Mouse (Mus musculus) CD4-positive, CD25-positive, alpha-beta regulatory T cell, adult 4 months (primary cell): ENCODE measurements around the gene Nt5c3. TPM values are rescaled to one million over a fixed set of nuclear protein-coding genes. Genes with fewer than 3 reads are reported as not detected.
"Not testable (repeated sequence)": the region's sequence is repeated elsewhere in the genome, so short reads cannot be mapped to it uniquely, and the experiment has no call there.

Source experiments
- ATAC-seq: one replicate; pipeline ENCODE4 v1.8.0; 2017
- polyA plus RNA-seq, 2 experiments: library from polyadenylated mRNA; unstranded; fragments of 100-300 nt; shearing (Covaris generic); gene quantifications; one replicate each; pipeline ENCODE4 v1.2.1; 2017

The Nt5c3 gene
- polyA plus RNA-seq, 2 experiments from 2014 or later, result 57.3 to 63.7 TPM

DNA sequence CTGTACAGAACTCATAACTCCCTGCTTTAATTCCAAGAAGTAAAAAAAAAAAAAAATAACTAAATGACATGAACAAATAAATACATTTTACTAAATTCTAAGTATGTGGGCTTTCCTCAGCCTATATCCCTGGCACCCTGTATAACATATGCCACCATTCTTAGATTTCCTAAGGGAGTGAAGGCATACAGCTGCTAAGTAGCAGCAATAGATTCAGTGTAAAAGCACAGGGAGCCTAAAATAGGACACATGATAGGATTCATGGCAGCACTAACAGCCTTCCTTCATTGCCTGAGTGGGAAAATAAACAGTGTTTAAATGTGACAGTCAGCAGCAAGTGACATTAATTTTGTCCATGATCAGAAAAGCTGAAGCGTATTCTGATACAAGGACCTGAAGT, 19.4 kb downstream of the Nt5c3 start:
- ATAC-seq, result no peak

DNA sequence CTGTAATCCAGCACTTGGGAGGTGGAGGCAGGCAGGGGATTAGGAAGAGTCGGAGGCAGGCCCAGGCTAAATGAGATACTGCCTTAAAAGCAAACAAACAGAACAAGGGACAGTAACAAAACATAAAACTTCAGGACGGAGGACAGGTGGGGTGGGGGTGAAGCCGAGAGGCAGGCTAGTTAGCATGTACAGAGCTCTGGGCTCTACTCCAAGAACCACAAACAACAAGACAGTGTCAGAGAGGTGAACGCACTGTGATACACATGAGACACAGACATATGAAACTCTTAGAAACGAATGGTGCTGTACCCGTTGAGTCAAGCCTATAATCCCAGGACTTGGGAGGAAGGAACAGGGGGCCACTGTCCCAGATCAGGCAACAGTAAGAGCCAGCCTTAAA, 19.9 kb downstream of the Nt5c3 start:
- no peak for ATAC-seq

DNA sequence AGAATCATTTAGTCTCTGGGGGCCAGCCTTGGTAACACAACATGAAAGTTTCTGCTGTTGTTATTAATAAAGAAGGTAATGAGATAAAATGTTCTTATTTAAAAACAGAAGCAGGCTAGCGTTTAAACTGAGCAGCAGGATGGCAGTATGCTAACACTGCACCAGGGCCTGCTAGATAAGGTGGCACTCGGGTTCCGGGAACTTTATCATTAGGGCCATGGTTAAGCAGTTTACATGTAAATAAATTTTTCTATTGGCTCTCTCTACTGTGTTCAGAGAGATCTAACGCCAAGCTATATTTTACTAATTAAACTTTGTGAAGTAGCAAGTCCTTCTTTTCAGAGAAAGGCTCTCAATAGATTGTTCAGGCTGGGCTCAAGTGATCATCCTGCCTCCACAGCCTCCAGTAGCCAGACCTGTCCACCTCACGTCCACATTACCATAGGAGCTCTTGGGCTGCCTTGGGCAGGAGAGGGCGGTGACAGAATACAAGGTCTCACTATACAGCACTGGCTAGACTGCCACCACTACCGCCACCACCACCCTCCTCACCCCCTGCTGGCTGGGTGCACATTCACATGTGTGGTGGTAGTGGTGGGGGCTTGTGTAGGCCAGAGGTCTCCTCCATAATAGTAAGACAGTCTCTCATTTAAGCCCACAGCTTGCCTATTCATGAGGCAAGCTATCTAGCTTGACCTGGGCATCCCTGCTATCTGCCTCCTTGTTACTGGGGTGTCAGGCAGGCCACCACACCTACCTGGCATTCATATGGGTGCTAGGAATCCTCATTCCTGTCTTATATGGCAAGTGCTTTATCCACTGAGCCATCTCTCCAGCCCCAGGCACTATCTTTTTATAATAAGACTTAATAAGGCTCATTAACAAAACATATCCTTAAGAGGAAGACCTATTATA, 20.9 kb downstream of the Nt5c3 start:
- ATAC-seq, result no peak

DNA sequence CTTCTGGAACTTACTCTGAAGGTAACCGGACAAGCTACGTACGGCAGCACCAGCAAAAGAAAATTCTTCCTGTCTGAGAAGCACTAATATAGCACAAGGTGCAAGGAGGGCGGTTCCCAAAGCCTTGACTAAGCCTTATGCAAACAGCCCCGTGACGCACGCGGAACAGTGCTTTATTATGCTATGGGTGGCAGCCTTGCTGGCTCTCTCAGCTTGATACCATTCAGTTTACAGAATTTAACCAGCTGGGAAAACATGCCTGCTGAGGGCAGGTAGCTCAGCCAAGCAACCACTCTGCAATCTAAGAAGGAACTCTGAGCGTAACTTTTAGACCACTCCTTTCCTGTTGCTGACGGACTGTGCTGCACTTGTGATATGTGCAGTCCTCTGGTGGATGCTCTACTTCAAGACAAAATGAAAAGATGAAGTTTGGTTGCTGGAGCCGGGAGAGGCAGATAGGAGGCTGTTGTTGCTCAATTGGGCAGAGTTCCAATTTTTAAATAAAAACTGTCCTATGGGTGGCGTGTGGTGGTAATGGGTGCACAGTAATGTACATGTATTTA, 21.8 kb downstream of the Nt5c3 start:
- peak; percentile 94 for ATAC-seq

DNA sequence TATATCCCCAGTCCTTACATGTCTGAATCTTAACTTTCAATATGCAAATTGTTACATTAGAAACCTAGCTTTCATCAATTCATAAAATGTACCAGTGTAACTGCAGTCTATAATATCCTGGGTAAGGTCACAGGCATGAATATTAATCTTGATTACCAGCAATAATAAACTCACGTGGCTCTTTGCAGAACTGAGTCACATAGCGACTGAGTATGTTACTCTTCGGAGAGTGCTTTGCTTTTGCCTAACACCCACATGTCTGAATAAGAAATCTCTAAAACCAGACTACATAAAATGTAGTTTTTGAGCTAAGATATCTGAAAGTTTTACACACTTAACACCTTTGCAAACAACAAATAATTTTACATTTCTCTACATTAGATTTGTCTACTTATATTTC, 22.4 kb downstream of the Nt5c3 start:
- ATAC-seq, result peak; percentile 44

DNA sequence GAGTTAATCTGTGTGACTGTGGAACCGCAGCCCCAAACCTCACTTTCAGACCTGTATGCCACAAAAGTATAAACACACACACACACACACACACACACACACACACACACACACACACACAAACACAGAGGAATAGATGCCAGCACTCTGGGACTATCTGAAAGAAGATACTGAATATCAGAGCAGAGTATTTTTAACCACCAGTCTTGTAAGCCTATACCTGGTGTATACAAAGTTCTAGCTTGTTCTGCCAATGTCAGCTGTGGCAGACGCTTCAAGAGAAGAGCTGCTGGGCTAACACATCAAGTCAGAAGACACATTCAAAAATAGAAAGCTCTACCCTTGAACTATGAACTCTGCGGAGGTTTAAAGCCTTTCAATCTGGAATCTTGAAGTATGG, 24.1 kb downstream of the Nt5c3 start:
- ATAC-seq, result no peak

DNA sequence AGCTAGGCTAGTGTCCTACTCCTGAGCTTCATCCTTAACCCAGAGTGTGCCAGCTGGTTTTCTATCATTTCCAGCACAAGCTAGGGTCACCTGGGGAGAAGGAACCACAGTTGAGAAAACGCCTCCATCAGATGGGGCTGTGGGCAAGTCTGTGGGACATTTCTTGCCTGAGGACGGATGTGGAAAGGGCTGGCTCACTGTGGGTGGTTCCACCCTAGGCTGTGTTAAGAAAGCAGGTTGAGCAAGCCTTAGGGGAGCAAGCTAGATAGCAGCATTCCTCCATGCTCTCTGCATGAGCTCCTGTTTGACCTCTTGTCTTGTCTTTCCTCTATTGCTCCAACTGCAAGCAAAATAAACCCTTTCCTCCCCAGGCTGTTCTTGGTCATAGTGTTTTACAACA, 33.0 kb downstream of the Nt5c3 start:
- no peak for ATAC-seq

DNA sequence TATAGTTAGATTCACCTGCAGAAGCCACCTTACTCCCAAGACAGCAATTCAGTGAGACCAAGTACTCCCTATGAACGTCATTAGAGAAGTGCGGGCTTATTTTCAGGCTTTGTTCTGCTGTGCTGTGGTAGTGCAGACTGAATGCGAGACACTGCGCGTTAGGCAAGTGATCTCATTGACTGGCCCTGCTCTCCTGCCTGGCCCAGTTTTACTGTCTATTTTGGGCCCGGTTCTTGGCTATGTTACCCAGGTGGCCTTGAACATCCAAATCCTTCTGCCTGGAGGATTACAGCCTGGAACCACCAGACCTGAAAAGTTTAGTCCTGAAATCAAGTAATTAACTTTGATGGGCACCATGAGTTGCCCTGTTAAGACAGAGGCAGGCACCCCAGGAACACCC, 35.2 kb downstream of the Nt5c3 start:
- no peak for ATAC-seq

DNA sequence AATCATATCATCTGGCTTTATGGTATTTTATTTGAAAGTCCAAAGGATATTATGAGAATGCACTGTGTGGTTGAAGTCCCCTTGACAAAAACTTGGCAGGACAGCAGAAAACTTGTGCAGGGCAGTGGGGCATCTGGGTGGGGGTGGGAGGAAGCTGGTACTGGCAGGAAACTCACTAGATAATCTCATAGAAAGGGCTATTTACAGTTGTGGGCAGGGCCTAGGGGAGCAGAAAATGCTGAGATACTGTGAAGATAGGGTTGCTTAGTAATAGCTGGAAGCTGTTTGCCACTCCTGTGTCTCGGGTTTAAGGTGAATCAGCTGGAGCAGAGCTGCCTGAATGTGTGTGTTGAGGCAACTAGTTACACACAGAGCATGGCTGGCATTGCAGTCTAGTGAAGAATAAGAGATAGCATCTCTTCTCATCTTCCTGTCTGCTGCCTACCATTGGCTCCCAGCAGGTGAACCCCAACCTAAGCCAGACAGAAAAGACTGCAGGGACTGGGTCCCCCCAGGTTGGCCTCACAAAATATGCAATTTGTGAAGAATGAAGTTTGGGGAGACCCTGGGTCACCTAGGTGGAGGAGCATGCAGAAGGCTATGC, 44.3 kb downstream of the Nt5c3 start:
- peak; percentile 70 for ATAC-seq

DNA sequence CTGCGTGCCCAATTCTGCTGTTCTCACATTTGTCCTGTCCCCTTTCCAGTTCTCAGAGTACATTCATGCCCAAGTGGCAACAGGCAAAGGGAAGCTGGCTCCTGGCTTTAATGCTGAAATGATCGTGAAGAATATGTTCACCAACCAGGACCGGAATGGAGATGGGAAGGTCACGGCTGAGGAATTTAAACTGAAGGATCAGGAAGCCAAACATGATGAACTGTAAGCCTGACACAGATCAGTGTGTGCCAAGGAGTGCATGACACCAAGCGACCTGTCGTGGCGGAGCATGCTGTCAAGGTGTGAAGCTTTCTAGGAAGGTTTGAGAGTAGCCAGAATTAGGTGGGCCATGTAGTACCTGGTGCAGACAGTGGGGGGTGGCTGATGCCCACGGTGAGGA, 45.7 kb downstream of the Nt5c3 start:
- no peak for ATAC-seq

DNA sequence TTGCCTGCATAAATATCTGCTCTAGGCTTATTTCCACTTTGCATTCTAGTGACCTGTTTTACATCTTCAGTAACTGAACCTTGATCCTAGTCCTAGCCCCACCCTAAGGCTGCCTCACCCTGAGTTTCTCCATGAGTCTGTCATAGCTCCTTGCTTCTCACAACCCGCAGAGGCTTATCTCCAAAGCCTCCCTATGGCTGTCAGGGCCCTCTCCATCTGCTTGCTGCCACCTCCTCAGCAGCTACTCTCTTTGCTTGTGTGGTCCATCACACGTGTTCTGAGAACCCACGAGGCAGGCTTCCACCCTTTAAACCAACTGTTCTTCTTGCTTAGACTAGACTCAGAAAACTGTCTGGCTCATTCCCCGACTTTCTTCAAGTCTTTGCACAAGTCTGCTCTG, 46.9 kb downstream of the Nt5c3 start:
- no peak for ATAC-seq

DNA sequence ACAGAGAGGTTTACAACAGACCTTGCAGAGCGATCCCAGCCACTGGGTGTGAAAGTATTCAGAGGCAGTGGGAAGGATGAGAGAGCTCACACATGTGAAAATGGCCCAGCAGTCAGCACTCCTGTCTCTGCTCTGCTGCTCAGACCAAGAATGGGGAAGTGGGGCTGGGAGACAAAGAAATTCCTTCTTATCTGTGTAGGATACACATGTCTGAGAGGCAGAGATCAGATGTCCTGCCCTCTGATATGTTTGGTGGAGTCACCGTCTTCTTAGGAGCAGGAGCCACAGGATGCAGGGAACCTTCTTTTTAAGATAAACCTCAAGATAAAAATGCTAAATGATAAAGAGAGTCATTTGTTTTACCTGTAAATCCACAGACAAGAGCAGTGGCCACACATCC, 53.7 kb downstream of the Nt5c3 start:
- no peak for ATAC-seq

DNA sequence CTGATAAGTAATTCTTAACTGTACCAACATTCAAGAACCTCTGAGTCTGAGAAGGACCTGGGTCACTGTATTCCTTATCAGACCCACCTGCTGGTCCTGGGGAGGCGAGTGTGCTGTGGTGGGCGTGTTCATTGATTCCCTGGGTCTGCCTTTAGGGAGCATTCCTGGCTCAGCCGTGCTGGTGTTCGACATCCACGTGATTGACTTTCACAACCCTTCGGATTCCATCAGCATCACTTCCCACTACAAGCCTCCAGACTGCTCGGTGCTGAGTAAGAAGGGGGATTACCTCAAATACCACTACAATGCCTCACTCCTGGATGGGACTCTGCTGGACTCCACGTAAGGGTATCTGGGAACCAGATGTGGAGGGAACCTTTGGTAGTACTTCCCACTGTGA, 55.2 kb downstream of the Nt5c3 start:
- no peak for ATAC-seq

DNA sequence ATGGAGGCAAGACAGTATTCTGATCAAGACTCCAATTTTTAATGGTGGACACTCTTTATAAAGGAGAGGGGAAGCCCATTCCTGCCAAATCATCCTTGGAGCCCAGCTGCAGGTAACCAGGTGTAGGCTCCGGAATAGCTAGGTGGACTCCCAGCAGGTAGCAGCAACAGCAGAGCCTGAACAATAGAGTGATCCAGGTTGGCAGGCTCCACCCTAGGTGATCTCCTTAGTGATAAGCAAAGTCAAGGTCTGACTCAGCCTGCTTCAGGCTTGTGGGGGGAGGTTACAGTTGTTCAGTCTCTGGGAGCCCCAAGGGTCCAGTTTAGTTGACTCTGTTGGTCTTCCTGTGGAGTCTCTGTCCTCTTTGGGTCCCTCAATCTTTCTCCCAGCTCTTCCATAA, 56.8 kb downstream of the Nt5c3 start:
- ATAC-seq, result not testable (repeated sequence)

DNA sequence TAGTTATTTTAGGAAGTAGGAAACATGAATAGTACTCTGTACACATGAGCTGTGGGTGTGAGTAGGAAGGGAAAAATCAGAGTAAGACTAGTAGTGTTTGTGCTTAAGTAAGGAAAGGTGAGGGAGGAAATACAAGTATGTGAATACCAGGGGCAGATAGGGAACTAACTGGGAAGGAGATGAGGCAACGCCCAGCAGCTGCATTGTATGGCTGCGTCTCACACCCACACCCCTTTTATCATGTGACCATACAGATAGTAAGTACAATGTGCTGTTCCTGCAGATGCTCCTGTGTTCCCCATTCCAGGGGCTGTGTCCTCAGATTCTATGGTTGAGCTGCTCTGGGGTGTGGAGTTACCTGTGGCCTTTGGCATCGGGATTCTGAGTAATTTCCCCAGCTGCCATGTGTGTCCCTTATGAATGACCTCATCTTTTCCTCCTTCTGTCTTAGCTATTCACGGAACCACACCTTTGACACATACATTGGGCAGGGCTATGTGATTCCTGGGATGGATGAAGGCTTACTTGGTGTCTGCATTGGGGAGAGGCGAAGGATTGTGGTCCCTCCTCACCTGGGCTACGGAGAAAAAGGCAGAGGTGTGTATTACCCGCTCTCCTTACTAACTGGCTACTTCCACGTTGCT, 63.4 kb downstream of the Nt5c3 start:
- ATAC-seq, result no peak

DNA sequence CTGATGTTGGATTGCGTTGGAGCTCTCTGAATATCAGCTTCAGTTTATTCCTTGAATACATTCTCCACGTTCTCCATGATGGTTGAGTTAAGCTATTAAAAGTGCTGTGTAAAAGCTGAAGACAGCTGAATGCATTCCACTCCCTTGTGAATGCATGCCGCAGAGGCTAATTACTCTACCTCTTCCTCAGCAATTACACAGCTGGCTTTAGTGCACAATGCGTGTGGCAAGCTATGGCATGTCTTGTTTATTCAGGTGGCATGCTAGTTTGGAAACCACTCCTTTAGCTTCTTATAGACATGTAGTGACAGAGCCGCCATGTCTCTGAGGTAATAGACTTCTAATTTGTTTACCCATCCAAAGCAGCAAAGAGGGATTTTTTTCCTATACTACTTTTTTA, 67.0 kb downstream of the Nt5c3 start:
- ATAC-seq, result no peak

DNA sequence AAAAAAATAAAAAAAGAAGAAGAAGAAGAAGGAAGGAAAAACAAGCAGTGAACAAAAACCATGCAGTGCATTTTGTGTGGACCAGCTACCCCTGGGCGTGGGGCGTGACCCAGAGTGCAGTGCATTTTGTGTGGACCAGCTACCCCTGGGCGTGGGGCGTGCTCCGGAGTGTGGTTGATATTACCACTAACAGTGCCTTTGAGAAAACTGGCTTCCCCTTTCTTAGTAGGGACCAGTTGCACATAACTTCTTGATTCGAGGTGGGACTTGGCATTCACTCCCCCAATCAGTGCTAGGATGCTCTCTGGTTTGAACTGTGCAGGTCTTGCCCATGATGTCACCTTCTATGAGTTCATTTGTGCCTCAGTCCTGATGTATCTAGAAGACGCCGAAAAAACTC, 68.9 kb downstream of the Nt5c3 start:
- no peak for ATAC-seq

DNA sequence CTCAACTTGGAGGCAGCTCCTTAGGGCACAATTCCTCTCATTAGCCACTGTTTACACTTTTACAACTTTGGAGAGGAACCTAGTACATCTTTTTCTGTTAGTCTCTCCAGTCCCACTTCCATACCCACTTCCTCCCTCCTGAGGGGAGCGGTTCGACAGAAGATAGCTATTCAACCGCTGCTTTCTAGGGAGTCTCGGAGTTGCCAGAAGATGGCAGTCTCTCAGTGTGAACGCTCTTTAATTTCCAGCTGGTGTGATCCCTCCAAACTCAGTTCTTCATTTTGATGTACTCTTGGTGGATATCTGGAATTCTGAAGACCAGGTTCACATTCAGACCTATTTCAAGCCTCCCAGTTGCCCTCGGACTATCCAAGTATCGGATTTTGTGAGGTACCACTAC, 73.4 kb downstream of the Nt5c3 start:
- no peak for ATAC-seq

DNA sequence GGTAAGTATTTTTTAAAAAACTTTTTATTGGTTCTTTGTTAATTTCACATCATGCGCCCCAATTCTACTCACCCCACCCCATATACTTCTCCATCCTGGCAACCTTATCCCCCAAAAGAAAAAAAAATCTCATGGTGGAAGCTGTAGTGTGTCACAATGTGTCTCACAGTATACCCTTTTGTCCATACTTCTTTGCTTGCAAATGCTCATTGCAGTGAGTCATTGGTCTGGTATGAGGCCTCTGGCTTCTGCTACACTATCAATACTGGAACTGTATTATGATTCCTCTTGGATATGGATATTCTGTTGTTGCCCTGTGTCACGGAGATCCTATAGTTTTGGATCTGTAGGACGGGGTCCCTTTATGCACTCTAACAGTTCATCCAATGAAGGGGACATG, 74.8 kb downstream of the Nt5c3 start:
- ATAC-seq, result no peak

DNA sequence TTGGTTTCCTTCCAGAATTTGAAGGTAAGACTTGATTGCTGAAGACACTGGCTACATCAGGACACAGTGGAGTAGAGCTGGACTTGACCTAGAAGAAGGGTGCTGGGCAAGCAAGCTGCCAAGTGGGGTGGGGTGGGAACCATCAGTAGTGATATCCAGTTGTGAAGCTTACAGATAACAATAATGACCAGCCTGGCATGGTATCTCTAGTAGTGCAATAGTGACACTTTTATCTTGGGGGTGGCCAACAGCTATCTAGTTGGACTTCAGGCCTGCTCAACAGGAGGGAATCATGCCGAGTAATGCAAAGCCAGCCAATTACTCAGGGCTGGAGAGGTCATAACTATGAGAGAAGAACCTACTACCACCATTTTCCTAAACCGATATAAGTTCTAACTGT, 79.4 kb downstream of the Nt5c3 start:
- no peak for ATAC-seq

DNA sequence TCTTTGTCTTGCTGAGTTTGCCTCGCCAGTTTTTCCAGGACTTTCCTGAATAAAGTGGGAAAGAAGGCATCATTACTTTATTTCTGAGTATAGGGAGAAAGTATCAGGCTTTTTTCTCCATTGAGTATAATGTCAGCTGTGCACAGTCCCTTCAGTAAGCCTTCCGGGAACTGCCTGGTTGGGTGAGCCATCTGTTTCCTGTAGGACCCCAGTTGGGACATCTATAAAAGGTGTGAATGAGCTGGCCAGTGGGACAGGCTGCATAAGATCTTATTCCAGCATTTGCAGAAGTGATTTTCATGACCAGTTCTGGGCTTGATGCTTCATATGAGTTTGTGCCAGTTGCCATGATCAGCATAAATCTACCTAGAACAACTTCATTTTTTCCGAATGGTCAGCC, 80.5 kb downstream of the Nt5c3 start:
- ATAC-seq, result no peak

DNA sequence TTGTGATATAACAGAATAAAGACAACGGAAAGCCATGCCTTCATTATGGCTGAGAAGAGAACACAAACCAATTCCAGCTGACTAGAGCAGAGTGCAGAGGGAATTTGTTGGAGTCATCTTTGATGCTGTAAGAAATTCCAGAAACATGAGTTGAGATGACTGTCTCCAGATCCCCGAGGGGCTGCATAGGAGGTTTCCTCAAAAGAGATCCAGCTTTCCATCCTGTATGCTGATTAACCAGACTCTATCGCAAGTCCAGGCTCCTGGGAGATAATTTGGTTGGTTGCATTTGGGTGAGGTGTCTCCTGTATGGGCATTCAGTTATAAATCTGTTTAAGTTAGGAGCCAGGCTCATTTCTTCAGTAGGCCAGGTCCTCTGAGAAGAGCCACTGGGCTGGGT, 86.1 kb downstream of the Nt5c3 start:
- no peak for ATAC-seq

DNA sequence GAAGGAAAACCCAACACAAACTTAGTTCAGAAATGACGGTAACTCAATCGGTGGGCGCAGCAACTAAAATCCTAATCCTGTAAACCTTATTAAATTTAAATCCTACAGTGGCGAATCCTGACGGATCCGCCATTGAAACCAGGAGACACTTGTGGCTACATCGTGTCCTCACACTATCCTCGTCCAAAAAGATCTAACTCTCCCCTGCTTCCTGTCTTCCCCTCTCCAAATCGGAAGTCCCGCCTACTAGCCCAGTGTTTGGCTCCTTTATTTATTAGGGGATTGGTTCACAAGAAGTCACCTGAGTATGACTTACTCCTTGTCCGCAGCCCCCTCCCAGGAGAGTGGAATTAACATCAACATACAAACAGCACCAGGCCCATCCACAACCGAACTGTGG, 86.6 kb downstream of the Nt5c3 start:
- no peak for ATAC-seq

DNA sequence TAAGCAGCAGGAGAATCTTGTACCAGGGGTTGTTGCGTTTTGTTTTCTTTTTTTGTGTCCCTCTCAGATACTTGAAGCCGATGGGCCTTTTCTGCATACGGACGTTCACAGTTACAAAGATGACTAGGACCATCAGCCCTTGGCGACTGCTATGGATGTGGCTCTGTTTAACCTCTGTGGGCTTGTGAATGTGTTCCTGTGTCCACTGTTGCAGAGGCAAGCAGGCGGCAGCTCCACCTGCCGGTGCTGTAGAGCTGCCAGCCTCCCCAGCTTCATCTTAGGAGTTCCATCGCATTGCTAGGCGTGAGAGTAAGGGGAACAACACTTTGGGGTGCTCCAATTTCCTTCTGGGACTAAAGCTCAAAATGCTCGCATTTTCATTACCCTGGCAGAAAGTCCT, 88.2 kb downstream of the Nt5c3 start:
- no peak for ATAC-seq
